Mouse (Mus musculus) stomach, embryonic 14.5 days (tissue): ENCODE data around the gene Fto. TPM values are rescaled to one million over a fixed set of nuclear protein-coding genes. Genes with fewer than 3 reads are reported as not detected.

Experiments used
- ATAC-seq: fragments of 200-750 bp; cut with Nextera tagmentation; 2 replicates; pipeline ENCODE4 v1.8.0; 2017; ENCODE audit warnings: low read depth, moderate TSS enrichment; ENCODE audit not compliant: insufficient number of reproducible peaks, insufficient read depth, low FRiP score
- H3K27ac ChIP-seq: fragments of 300-500 bp; sonication (generic); 2 replicates; pipeline ENCODE4 v1.5.1; 2014; ENCODE audit warnings: mild to moderate bottlenecking, low read length, moderate library complexity, mixed read lengths
- H3K27me3 ChIP-seq: fragments of 300-500 bp; sonication (generic); 2 replicates; pipeline ENCODE4 v1.6.1; 2014; ENCODE audit warnings: low read length, control low read depth, mixed read lengths; ENCODE audit not compliant: control insufficient read depth, insufficient read depth
- H3K36me3 ChIP-seq: fragments of 300-500 bp; sonication (generic); 2 replicates; pipeline ENCODE4 v1.6.1; 2014; ENCODE audit warnings: mild to moderate bottlenecking, control low read depth, low read length, moderate library complexity, mixed read lengths; ENCODE audit not compliant: control insufficient read depth, insufficient read depth
- H3K4me1 ChIP-seq: fragments of 300-500 bp; sonication (generic); 2 replicates; pipeline ENCODE4 v1.6.1; 2014; ENCODE audit warnings: low read length, control low read depth, mixed read lengths; ENCODE audit not compliant: control insufficient read depth, insufficient read depth
- H3K4me2 ChIP-seq: fragments of 300-500 bp; sonication (generic); replicated peaks from 2 replicates; pipeline ENCODE4 v1.6.1; 2014; ENCODE audit warnings: low read depth, low read length, control low read depth
- H3K4me3 ChIP-seq: fragments of 300-500 bp; sonication (generic); 2 replicates; pipeline ENCODE4 v1.5.1; 2014; ENCODE audit warnings: low read depth, low read length, control low read depth
- H3K9ac ChIP-seq: fragments of 300-500 bp; sonication (generic); replicated peaks from 2 replicates; pipeline ENCODE4 v1.6.1; 2014; ENCODE audit warnings: low read depth, mild to moderate bottlenecking, control low read depth, low read length, moderate library complexity, mixed read lengths
- H3K9me3 ChIP-seq: fragments of 300-500 bp; sonication (generic); 2 replicates; pipeline ENCODE4 v1.6.1; 2016; ENCODE audit warnings: low read depth, low read length, control low read depth; ENCODE audit not compliant: control insufficient read depth
- WGBS: fragments of 180-500 bp; shearing (Covaris S2); extraction: QIAGEN DNeasy Blood & Tissue Kit; methylation state at CpG from one replicate; pipeline ENCODE4 v1.1.7; 2014; 5-methylcytosine and 5-hydroxymethylcytosine counted together
- polyA plus RNA-seq: library from polyadenylated mRNA; unstranded; fragments of >200 nt; fragmentation: Nextera tagmentation; extraction: Ambion mirVana; gene quantifications from 2 replicates; pipeline ENCODE4 v1.2.1, GENCODE M21; 2014

The Fto gene
- polyA plus RNA-seq, 1 experiment from 2014 or later, result 89.6 TPM

DNA sequence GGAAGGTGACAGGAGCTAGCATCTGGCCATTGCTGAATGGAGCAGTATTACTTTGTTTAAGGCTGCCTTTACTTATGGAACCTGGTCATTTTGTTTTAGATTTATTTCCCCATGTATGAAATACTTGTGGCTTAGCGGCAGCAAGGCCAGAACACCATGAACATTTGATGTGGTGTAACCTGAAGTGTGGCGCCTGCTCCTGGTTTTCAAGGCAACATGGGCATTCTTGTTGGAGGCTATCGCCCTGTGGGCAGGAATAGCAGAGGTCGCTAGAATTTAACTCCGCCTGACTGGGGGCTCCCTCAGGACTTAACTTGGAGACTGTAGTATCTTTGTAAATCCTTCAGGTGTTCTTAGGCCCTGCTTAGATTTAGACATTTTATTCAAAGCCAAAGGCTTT lies 132.7 kb downstream of the Fto start:
- H3K27me3 ChIP-seq, result no peaks in the 10 kb centered on the region
- 84% methylated on average over 5 of the region's 5 CpGs for WGBS
- no peaks in the 10 kb centered on the region; the same call in 1 of the 2 replicates for H3K36me3 ChIP-seq
- no peak overlapping the region for H3K4me3 ChIP-seq
- H3K4me1 ChIP-seq, result peaks cover 14% of the 10 kb centered on the region
- no peak overlapping the region for H3K4me2 ChIP-seq
- H3K9me3 ChIP-seq, result no peaks in the 10 kb centered on the region
- no peak overlapping the region for H3K9ac ChIP-seq
- no peak for ATAC-seq
- H3K27ac ChIP-seq, result peak overlapping the region; percentile 3; the same call in 1 of the 2 replicates

DNA sequence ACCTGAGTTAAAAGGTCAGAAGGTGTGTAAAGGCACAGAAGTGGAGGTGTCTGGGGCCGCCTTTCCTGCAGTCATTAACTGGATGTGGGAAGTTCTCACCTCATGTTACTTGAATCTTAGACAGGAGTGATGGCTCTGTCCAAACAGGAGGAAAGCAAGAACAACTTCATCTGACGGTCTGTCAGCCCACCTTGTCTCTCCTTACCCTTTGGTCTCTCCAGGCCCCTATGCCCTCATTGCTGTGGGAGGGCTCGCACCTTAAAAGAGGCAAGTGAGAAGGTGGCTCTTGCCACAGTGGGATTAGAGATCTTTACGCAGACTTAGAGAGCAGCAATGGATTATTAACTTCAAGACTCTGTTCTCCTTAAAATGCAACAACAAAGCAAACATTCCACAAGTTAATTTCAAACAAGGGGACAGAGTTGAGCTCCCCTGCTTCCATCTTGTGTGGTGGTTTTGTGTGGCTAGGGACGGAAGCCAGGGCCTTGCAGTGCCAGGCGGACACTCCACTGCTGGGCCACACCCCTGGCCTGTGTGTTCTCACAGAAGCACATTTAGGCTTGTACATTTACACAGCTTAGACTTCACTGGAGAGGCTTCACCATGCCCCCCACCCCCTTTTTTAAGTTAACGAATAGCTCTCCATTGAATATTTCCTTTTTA lies 135.5 kb downstream of the Fto start:
- Histone ChIP-seq H3K4me2 (no peak overlapping the region), H3K27me3 (no peaks in the 10 kb centered on the region), H3K27ac (no peak overlapping the region), H3K36me3 (no peaks in the 10 kb centered on the region), H3K9ac (no peak overlapping the region), H3K9me3 (no peaks in the 10 kb centered on the region), H3K4me3 (no peak overlapping the region), H3K4me1 (peaks cover 11% of the 10 kb centered on the region)
- WGBS, result 77% methylated on average over 7 of the region's 7 CpGs
- ATAC-seq, result no peak

DNA sequence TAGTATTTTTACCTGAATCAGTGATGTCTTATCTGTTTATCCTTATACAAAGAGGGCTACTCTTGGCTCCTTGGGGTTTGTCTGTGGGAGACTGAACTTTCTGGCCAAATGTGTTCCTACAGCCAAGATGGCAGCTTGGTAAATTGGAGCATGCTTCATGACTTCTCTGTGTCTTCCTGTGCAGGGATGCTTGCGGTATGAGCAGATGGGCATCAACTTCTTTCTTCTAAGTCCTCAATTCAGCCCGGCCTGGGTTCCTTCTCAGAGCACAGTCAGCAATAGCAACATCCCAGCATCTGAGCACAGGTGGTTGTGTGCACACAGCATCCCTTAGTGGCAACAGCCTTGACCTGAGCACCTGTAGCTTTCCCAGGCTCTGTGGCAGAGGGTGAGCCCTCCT lies 141.6 kb downstream of the Fto start:
- H3K4me3 ChIP-seq, result no peak overlapping the region
- H3K4me1 ChIP-seq, result no peaks in the 10 kb centered on the region
- no peak for ATAC-seq
- 89% methylated on average over 2 of the region's 2 CpGs for WGBS
- no peak overlapping the region for H3K4me2 ChIP-seq
- H3K27ac ChIP-seq, result no peak overlapping the region
- H3K9ac ChIP-seq, result no peak overlapping the region
- no peaks in the 10 kb centered on the region for H3K27me3 ChIP-seq
- H3K36me3 ChIP-seq, result no peaks in the 10 kb centered on the region
- H3K9me3 ChIP-seq, result no peaks in the 10 kb centered on the region

GRCm38 (mm10) chr8:91455591-91455990 lies 142.3 kb downstream of the Fto start:
- no peak overlapping the region for H3K9ac ChIP-seq
- H3K4me1 ChIP-seq, result no peaks in the 10 kb centered on the region
- ATAC-seq, result no peak
- WGBS, result 88% methylated on average over 5 of the region's 5 CpGs
- H3K4me2 ChIP-seq, result no peak overlapping the region
- no peaks in the 10 kb centered on the region for H3K36me3 ChIP-seq
- H3K9me3 ChIP-seq, result no peaks in the 10 kb centered on the region
- no peak overlapping the region for H3K4me3 ChIP-seq
- H3K27me3 ChIP-seq, result no peaks in the 10 kb centered on the region
- no peak overlapping the region for H3K27ac ChIP-seq

- no peaks in the 10 kb centered on the region for H3K27me3 ChIP-seq
- ATAC-seq, result no peak
- no peaks in the 10 kb centered on the region for H3K9me3 ChIP-seq
- H3K27ac ChIP-seq, result no peak overlapping the region
- H3K9ac ChIP-seq, result no peak overlapping the region
- 88% methylated on average over 1 of the region's 1 CpGs for WGBS
- no peaks in the 10 kb centered on the region for H3K36me3 ChIP-seq
- no peaks in the 10 kb centered on the region for H3K4me1 ChIP-seq
- no peak overlapping the region for H3K4me2 ChIP-seq
- no peak overlapping the region for H3K4me3 ChIP-seq
These were observed 144.7 kb downstream of the Fto start for GRCm38 (mm10) chr8:91458016-91458415.

DNA sequence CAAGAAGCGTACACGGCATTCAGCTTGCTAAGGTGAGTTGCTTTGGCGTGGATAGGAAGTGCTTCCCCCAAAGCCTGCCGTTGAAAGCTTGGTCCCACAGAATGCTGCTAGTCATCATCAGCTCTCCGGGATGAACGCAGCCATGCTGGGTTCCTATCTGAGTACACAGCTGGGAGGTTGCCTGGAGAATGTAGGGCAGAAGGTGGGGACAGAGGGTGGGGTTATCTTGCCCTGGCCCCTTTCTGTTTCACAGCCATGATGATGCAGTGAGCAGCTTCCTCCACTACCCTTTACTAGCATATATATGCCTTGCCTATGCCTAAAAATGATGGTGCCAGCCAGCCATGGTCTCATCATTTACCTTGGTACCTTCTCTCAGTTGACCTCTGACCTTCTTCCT lies 147.6 kb downstream of the Fto start:
- WGBS, result 69% methylated on average over 6 of the region's 6 CpGs
- Histone ChIP-seq H3K36me3 (no peaks in the 10 kb centered on the region), H3K4me1 (no peaks in the 10 kb centered on the region), H3K9me3 (no peaks in the 10 kb centered on the region), H3K4me3 (no peak overlapping the region), H3K9ac (no peak overlapping the region), H3K4me2 (no peak overlapping the region), H3K27me3 (no peaks in the 10 kb centered on the region), H3K27ac (no peak overlapping the region)
- ATAC-seq, result no peak

GRCm38 (mm10) chr8:91463757-91464156 lies 150.4 kb downstream of the Fto start:
- Histone ChIP-seq H3K27me3 (no peaks in the 10 kb centered on the region), H3K4me3 (no peak overlapping the region), H3K36me3 (no peaks in the 10 kb centered on the region), H3K9ac (no peak overlapping the region), H3K4me2 (no peak overlapping the region), H3K4me1 (no peaks in the 10 kb centered on the region), H3K9me3 (no peaks in the 10 kb centered on the region), H3K27ac (no peak overlapping the region)
- ATAC-seq, result no peak
- WGBS, result 71% methylated on average over 2 of the region's 2 CpGs

DNA sequence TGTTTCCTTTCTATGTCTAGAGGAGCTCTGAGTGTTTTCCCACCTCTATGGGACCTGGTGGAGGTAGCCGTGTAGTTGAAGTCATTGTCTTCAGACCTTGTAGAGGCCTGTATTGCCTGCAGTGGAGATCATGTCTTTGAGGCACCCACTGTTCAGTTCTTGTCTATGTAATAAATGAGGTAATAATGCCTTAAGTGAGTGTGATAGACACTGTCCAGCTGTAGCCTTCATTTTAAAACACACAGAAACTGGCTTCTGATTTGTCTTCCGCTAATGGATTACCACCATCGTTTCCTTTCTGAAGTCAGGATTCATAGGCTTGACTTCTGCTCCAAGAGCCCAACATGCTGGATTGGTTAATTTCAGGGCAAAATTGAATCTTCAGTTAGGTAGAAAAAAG lies 154.1 kb downstream of the Fto start:
- Histone ChIP-seq H3K27ac (no peak overlapping the region), H3K36me3 (no peaks in the 10 kb centered on the region; the same call in 1 of the 2 replicates), H3K4me1 (no peaks in the 10 kb centered on the region), H3K27me3 (no peaks in the 10 kb centered on the region), H3K9ac (no peak overlapping the region), H3K9me3 (no peaks in the 10 kb centered on the region), H3K4me3 (no peak overlapping the region), H3K4me2 (no peak overlapping the region)
- WGBS, result 69% methylated on average over 3 of the region's 3 CpGs
- ATAC-seq, result no peak
